28 mouse cellular contexts compared by ENCODE assay signal in the genomic region with DNA sequence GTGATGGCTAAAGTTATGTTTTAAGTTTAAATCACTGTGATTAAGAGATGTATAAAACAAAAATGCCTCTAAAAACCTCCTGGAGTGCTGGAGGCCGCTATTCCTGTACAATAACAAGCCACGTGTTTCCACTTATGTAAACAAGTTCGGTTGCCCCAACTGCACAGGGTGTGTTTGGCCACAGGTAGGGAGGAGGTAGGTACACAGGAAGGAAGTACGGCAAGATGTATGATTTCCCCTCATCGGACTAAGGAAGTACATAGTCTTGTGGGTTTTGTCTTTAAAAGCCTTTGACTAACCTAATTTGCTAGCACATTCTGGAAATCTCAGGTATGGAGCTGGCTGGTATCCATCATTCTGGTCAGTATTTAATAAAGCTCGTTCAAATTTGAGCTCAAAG. TPM values are rescaled to one million over a fixed set of nuclear protein-coding genes. Genes with fewer than 3 reads are reported as not detected.
DNase-seq lines count a peak whose midpoint lies in the region; ATAC-seq and TF ChIP-seq lines count a peak whose summit lies in the region.
"Had no signal": no experiment of that assay in that cellular context is flagged by ENCODE, and none has a peak within 500 bp of the region (broad histone marks: within the 10 kb centered on the region; RNA-seq: fewer than 3 reads in every experiment).

No protein-coding gene starts in this region.

- H3K27me3 ChIP-seq in intestine, embryonic 16.5 days (replicated peaks; ENCODE audit: control insufficient read depth, insufficient read depth, low read length), result no peaks in the 10 kb centered on the region
- no peaks in the 10 kb centered on the region for H3K27me3 ChIP-seq in intestine, embryonic 15.5 days (replicated peaks)
- H3K27me3 ChIP-seq in thymus, adult 2 months (ENCODE audit: control insufficient read depth, insufficient read depth, low read length), result no peaks in the 10 kb centered on the region
- H3K27me3 ChIP-seq in liver, embryonic 11.5 days (replicated peaks; ENCODE audit: control insufficient read depth, insufficient read depth, low read length), result no peaks in the 10 kb centered on the region
- H3K27me3 ChIP-seq: forebrain, embryonic 13.5 days; heart, embryonic 15.5 days; limb, embryonic 12.5 days; liver, embryonic 12.5 days; midbrain, embryonic 12.5 days; neural tube, embryonic 12.5 days had no signal

- no peak overlapping the region for H3K4me2 ChIP-seq in intestine, embryonic 16.5 days (ENCODE audit: low read depth, low read length)
- no peak overlapping the region for H3K4me2 ChIP-seq in intestine, embryonic 15.5 days (replicated peaks)
- H3K4me2 ChIP-seq in liver, embryonic 11.5 days, result no peak overlapping the region
- H3K4me2 ChIP-seq: forebrain, embryonic 13.5 days; heart, embryonic 15.5 days; limb, embryonic 12.5 days; liver, embryonic 12.5 days; midbrain, embryonic 12.5 days; neural tube, embryonic 12.5 days had no signal

- H3K27ac ChIP-seq in intestine, embryonic 16.5 days (ENCODE audit: low read length), result 0 out of 2 replicates have a peak overlapping the region, but pooled peaks have one; percentile 23
- no peak overlapping the region for H3K27ac ChIP-seq in intestine, embryonic 15.5 days
- H3K27ac ChIP-seq in thymus, adult 2 months (ENCODE audit: control insufficient read depth, insufficient read depth, low read length), result no peak overlapping the region
- no peak overlapping the region for H3K27ac ChIP-seq in liver, embryonic 11.5 days (ENCODE audit: low read depth, low read length)
- H3K27ac ChIP-seq: forebrain, embryonic 13.5 days; gastrocnemius, adult 2 months; heart, embryonic 15.5 days; kidney, postnatal 0 days; left cerebral cortex, adult 2 months; liver, embryonic 12.5 days; midbrain, embryonic 12.5 days; neural tube, embryonic 12.5 days had no signal

- H3K4me1 ChIP-seq in intestine, embryonic 16.5 days (ENCODE audit: control insufficient read depth, insufficient read depth, low read length), result peaks cover 13% of the 10 kb centered on the region; the same call in 1 of the 2 replicates
- no peaks in the 10 kb centered on the region for H3K4me1 ChIP-seq in intestine, embryonic 15.5 days (replicated peaks)
- H3K4me1 ChIP-seq in thymus, adult 2 months (replicated peaks; ENCODE audit: control insufficient read depth, insufficient read depth, low read length), result peaks cover 3% of the 10 kb centered on the region
- H3K4me1 ChIP-seq in liver, embryonic 11.5 days (replicated peaks; ENCODE audit: control insufficient read depth, insufficient read depth, low read length), result peaks cover 5% of the 10 kb centered on the region; the same call in 1 of the 2 replicates
- H3K4me1 ChIP-seq: forebrain, embryonic 13.5 days; midbrain, embryonic 12.5 days; neural tube, embryonic 12.5 days had no signal

- no peak for TF ChIP-seq POLR2A in thymus, adult 2 months (IDR thresholded peaks at IDR 0.05; ENCODE audit: control insufficient read depth, extremely low read depth, insufficient read depth, low read length, poor library complexity)

- WGBS in intestine, embryonic 16.5 days, result 55% methylated on average over 6 of the region's 6 CpGs
- 61% methylated on average over 6 of the region's 6 CpGs for whole genome bisulfite sequencing in intestine, embryonic 15.5 days
- WGBS in thymus, adult 2 months, result 31% methylated on average over 6 of the region's 6 CpGs
- WGBS in liver, embryonic 11.5 days, result 65% methylated on average over 6 of the region's 6 CpGs

- TF ChIP-seq CTCF in thymus, adult 2 months (IDR thresholded peaks at IDR 0.05; ENCODE audit: borderline replicate concordance, control insufficient read depth, extremely low read depth, insufficient read depth, low read length, poor library complexity), result no peak

- 0 out of 2 replicates have a peak, but pooled peaks have one; percentile 24 for ATAC-seq in intestine, embryonic 16.5 days
- no peak for ATAC-seq in intestine, embryonic 15.5 days
- ATAC-seq in CD4-positive, CD25-positive, alpha-beta regulatory T cell, adult 4 months, result peak; percentile 44
- ATAC-seq in megakaryocyte, adult 5-6 weeks (ENCODE audit: poor library complexity, severe bottlenecking), result peak; percentile 64
- ATAC-seq in liver, embryonic 11.5 days (replicated peaks; ENCODE audit: low FRiP score), result no peak
- ATAC-seq: forebrain, embryonic 13.5 days; hindbrain, embryonic 16.5 days; liver, embryonic 12.5 days had no signal

- H3K9me3 ChIP-seq in intestine, embryonic 16.5 days (ENCODE audit: control insufficient read depth, low read length), result no peaks in the 10 kb centered on the region
- no peaks in the 10 kb centered on the region for H3K9me3 ChIP-seq in intestine, embryonic 15.5 days
- no peaks in the 10 kb centered on the region for H3K9me3 ChIP-seq in liver, embryonic 11.5 days (ENCODE audit: control insufficient read depth, low read length)
- H3K9me3 ChIP-seq: forebrain, embryonic 13.5 days; heart, embryonic 15.5 days; limb, embryonic 12.5 days; liver, embryonic 12.5 days; midbrain, embryonic 12.5 days; neural tube, embryonic 12.5 days had no signal

- H3K4me3 ChIP-seq in intestine, embryonic 16.5 days (ENCODE audit: low read length), result no peak overlapping the region
- no peak overlapping the region for H3K4me3 ChIP-seq in intestine, embryonic 15.5 days (replicated peaks)
- no peak overlapping the region for H3K4me3 ChIP-seq in thymus, adult 2 months (ENCODE audit: control insufficient read depth, insufficient read depth, low read length)
- H3K4me3 ChIP-seq in liver, embryonic 11.5 days (ENCODE audit: low read depth, low read length), result no peak overlapping the region
- H3K4me3 ChIP-seq: forebrain, embryonic 13.5 days; gastrocnemius, adult 2 months; heart, embryonic 15.5 days; left cerebral cortex, adult 2 months; limb, embryonic 12.5 days; liver, embryonic 12.5 days; midbrain, embryonic 12.5 days; neural tube, embryonic 12.5 days had no signal

- DNase-seq in yolk sac, embryonic 10.5 days (ENCODE audit: low spot score), result peak; percentile 45
- DNase-seq in thymus, adult 2 months, result no peak
- no peak for DNase-seq in liver, embryonic 11.5 days (ENCODE audit: low spot score)
- DNase-seq: adrenal gland, postnatal 10 days; cerebellum, adult 2 months; cerebellum, postnatal 36 days; gastrocnemius, adult 2 months; heart, postnatal 36 days; kidney, adult 18-20 months; layer of hippocampus, adult 9-11 months; lung, adult 18-20 months; lung, postnatal 10 days; right cerebral cortex, postnatal 4 days; thymus, postnatal 14 days had no signal

- no peaks in the 10 kb centered on the region for H3K36me3 ChIP-seq in intestine, embryonic 16.5 days (ENCODE audit: control insufficient read depth, insufficient read depth, low read length)
- no peaks in the 10 kb centered on the region for H3K36me3 ChIP-seq in intestine, embryonic 15.5 days
- no peaks in the 10 kb centered on the region for H3K36me3 ChIP-seq in thymus, adult 2 months (ENCODE audit: control insufficient read depth, insufficient read depth, low read length)
- H3K36me3 ChIP-seq in liver, embryonic 11.5 days (ENCODE audit: control insufficient read depth, insufficient read depth, low read length), result no peaks in the 10 kb centered on the region
- H3K36me3 ChIP-seq: heart, embryonic 15.5 days; limb, embryonic 12.5 days; liver, embryonic 12.5 days; midbrain, embryonic 12.5 days; neural tube, embryonic 12.5 days had no signal

- no peak overlapping the region for H3K9ac ChIP-seq in intestine, embryonic 16.5 days (ENCODE audit: low read depth, low read length)
- no peak overlapping the region for H3K9ac ChIP-seq in intestine, embryonic 15.5 days
- H3K9ac ChIP-seq in liver, embryonic 11.5 days (ENCODE audit: low read depth, low read length), result no peak overlapping the region
- H3K9ac ChIP-seq: forebrain, embryonic 13.5 days; heart, embryonic 15.5 days; limb, embryonic 12.5 days; liver, embryonic 12.5 days; midbrain, embryonic 12.5 days; neural tube, embryonic 12.5 days had no signal

RNA-seq across cellular contexts. Expression of a gene that starts 9.3 kb away (rescaled TPM):
- 39.1 and 41.3 TPM in 2 replicates for polyA plus RNA-seq in intestine, embryonic 16.5 days (2015; fragmentation: Nextera tagmentation; extraction: Ambion mirVana)
- 33.2 and 35.9 TPM in 2 replicates for polyA plus RNA-seq in intestine, embryonic 15.5 days (2015; fragmentation: Nextera tagmentation; extraction: Ambion mirVana)
- polyA plus RNA-seq in CD4-positive, CD25-positive, alpha-beta regulatory T cell, adult 4 months (2017; shearing (Covaris generic)), result 1 to 10 TPM; 2.1 to 3.0 TPM
- total RNA-seq in megakaryocyte, adult 5-6 weeks (2015), result 0.21 TPM in 1 of 2 replicates, not detected in the other
- not detected in 2 replicates for total RNA-seq in megakaryocyte, adult 5-6 weeks (2017)
- 2.7 and 5.2 TPM in 2 replicates for polyA plus RNA-seq in thymus, adult 2 months (2012; rRNA removed)
- 1.4 and 2.6 TPM in 2 replicates for polyA plus RNA-seq in liver, embryonic 11.5 days (2014; fragmentation: Nextera tagmentation; extraction: Ambion mirVana)
- total RNA-seq: MEL had no signal

RNA-seq across cellular contexts. Expression of a gene that starts 37.5 kb away (rescaled TPM):
- polyA plus RNA-seq in intestine, embryonic 16.5 days (2015; fragmentation: Nextera tagmentation; extraction: Ambion mirVana), result 48.8 and 58.1 TPM in 2 replicates
- polyA plus RNA-seq in intestine, embryonic 15.5 days (2015; fragmentation: Nextera tagmentation; extraction: Ambion mirVana), result 69.8 and 71.5 TPM in 2 replicates
- 10 to 100 TPM; 17.8 to 34.4 TPM for polyA plus RNA-seq in CD4-positive, CD25-positive, alpha-beta regulatory T cell, adult 4 months (2017; shearing (Covaris generic))
- 7.7 and 8.0 TPM in 2 replicates for total RNA-seq in megakaryocyte, adult 5-6 weeks (2015)
- 5.7 and 7.6 TPM in 2 replicates for total RNA-seq in megakaryocyte, adult 5-6 weeks (2017)
- polyA plus RNA-seq in thymus, adult 2 months (2012; rRNA removed), result 67.0 and 75.0 TPM in 2 replicates
- polyA plus RNA-seq in liver, embryonic 11.5 days (2014; fragmentation: Nextera tagmentation; extraction: Ambion mirVana), result 34.2 and 35.4 TPM in 2 replicates

Comparison
In these comparisons a context has a peak if more than half of its experiments do, and no peak if none do; other contexts are left out.
1. ATAC-seq: peak in intestine, embryonic 16.5 days (single experiment), CD4-positive, CD25-positive, alpha-beta regulatory T cell, adult 4 months (single experiment) and megakaryocyte, adult 5-6 weeks (single experiment); none in intestine, embryonic 15.5 days (single experiment) and liver, embryonic 11.5 days (single experiment).